Mouse (Mus musculus) heart, adult 18-20 months (tissue): Measurements from ENCODE around the gene Erv3. TPM values are rescaled to one million over a fixed set of nuclear protein-coding genes. Genes with fewer than 3 reads are reported as not detected.

Source experiments
- DNase-seq, 2 experiments: peaks; one replicate each; pipeline ENCODE4 v3.0.0; 2021 to 2022; ENCODE audit warnings: mixed read lengths in 1 of 2
- total RNA-seq, 2 experiments: library from RNA; stranded (reverse); gene quantifications; 2 replicates each; pipeline ENCODE4 v1.2.3; 2021

Gene Erv3
- total RNA-seq, 2 experiments from 2014 or later = not detected

GRCm38 (mm10) chr2:131822492-131822891 lies 37.1 kb downstream of the Erv3 start:
- DNase-seq = no peak

GRCm38 (mm10) chr2:131821708-131821990 lies 37.9 kb downstream of the Erv3 start:
- DNase-seq = no peak

GRCm38 (mm10) chr2:131820932-131821707 lies 38.4 kb downstream of the Erv3 start:
- peak; percentile 69 to 94 for DNase-seq

GRCm38 (mm10) chr2:131820088-131820675 lies 39.4 kb downstream of the Erv3 start:
- peak; percentile 76 to 96 for DNase-seq

GRCm38 (mm10) chr2:131814327-131814726 lies 45.2 kb downstream of the Erv3 start:
- no peak for DNase-seq

- DNase-seq = no peak
These were observed 46.1 kb downstream of the Erv3 start for GRCm38 (mm10) chr2:131813437-131813836.

GRCm38 (mm10) chr2:131812480-131813137 lies 46.9 kb downstream of the Erv3 start:
- peak; percentile 29 to 74 for DNase-seq

- no peak for DNase-seq
These were observed 47.9 kb downstream of the Erv3 start for GRCm38 (mm10) chr2:131811607-131812006.

- DNase-seq = no peak
These were observed 50.7 kb downstream of the Erv3 start for GRCm38 (mm10) chr2:131808856-131809255.

GRCm38 (mm10) chr2:131807660-131808059 lies 51.9 kb downstream of the Erv3 start:
- DNase-seq = no peak

GRCm38 (mm10) chr2:131806863-131807262 lies 52.7 kb downstream of the Erv3 start:
- DNase-seq = no peak

GRCm38 (mm10) chr2:131805306-131805705 lies 54.2 kb downstream of the Erv3 start:
- DNase-seq = no peak

GRCm38 (mm10) chr2:131803801-131804200 lies 55.7 kb downstream of the Erv3 start:
- peak in 1 of 2 experiments; percentile 11 for DNase-seq

Other genes with a start within 250 kb of the Erv3 start
- gene Prnp, start 50.2 kb upstream of the Erv3 start, total RNA-seq = 100 to 1,000 TPM; 127 to 135 TPM
- gene Prn, start 50.2 kb upstream of the Erv3 start, total RNA-seq = under 1 TPM; 0.42 to 0.64 TPM
- 1 to 10 TPM in 1 of 2 experiments, not detected in 1; 1.7 TPM for gene Prnd, start 91.1 kb upstream of the Erv3 start, total RNA-seq
- 10 to 100 TPM in 1 of 2 experiments, 1 to 10 TPM in 1; 7.7 to 11.7 TPM for gene Rassf2, start 170.5 kb upstream of the Erv3 start, total RNA-seq